Mouse (Mus musculus): ENCODE data around the gene Gm4836.
"Not testable (repeated sequence)": the region's sequence is repeated elsewhere in the genome, so short reads cannot be mapped to it uniquely, and the experiment has no call there.

The Gm4836 gene

DNA sequence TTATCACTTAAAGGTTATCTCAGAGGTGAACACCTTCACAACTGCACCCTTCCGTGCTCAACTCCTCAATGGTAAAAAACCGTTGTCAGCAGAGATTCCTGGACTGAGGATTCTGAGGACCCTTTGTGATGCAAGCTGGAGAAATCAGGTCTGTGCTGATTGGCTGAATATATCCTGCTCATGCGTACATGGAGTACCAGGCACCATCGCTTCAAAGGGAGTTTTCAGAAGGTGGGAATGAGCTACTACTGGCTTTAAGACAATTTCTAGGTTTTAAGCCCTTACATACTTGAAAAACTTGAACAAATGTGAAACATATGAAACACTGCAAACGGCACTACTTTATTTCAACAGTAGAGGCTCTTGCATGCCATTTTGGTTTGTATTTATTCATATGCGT is at the start of gene Gm4836:
TSS of gene Gm4836 (minus strand) at position 101 of the 400 bp plus-strand sequence.
- DNase-seq, result not testable (repeated sequence)

Data from cerebellum, postnatal 14 days (tissue).